Mouse (Mus musculus) forebrain, postnatal 0 days (tissue): ENCODE measurements at regions not wholly inside any gene's neighbourhood (a gene's known extent, or its start where the extent isn't known, plus 50 kb on each side); places are given as distances from the start of the nearest gene placed in this dataset.

ENCODE experiments used
- ATAC-seq: fragments of 200-750 bp; cut with Nextera tagmentation; 2 replicates; pipeline ENCODE4 v1.8.0; 2017; ENCODE audit warnings: mild to moderate bottlenecking, moderate library complexity
- DNase-seq: peaks from one replicate; pipeline ENCODE4 v3.0.0-alpha.2; 2015
- H3K27ac ChIP-seq: fragments of 300-500 bp; sonication (generic); 2 replicates; pipeline ENCODE4 v1.5.1; 2014; ENCODE audit warnings: low read depth, mild to moderate bottlenecking, antibody characterized with exemption, low read length, moderate library complexity, mixed read lengths
- H3K27me3 ChIP-seq: fragments of 300-500 bp; sonication (generic); 2 replicates; pipeline ENCODE4 v1.6.1; 2014; ENCODE audit warnings: mild to moderate bottlenecking, low read length, mixed read lengths; ENCODE audit not compliant: insufficient read depth
- H3K36me3 ChIP-seq: fragments of 300-500 bp; sonication (generic); 2 replicates; pipeline ENCODE4 v1.6.1; 2014; ENCODE audit warnings: mild to moderate bottlenecking, moderate library complexity; ENCODE audit not compliant: insufficient read depth
- H3K4me1 ChIP-seq: fragments of 300-500 bp; sonication (generic); 2 replicates; pipeline ENCODE4 v1.6.1; 2014; ENCODE audit warnings: antibody characterized with exemption; ENCODE audit not compliant: insufficient read depth
- H3K4me2 ChIP-seq: fragments of 300-500 bp; sonication (generic); 2 replicates; pipeline ENCODE4 v1.6.1; 2014; ENCODE audit warnings: low read depth, mild to moderate bottlenecking, moderate library complexity
- H3K4me3 ChIP-seq: fragments of 300-500 bp; sonication (generic); 2 replicates; pipeline ENCODE4 v1.5.1; 2014; ENCODE audit warnings: low read depth, low read length, mixed read lengths
- H3K9ac ChIP-seq: fragments of 300-500 bp; sonication (generic); 2 replicates; pipeline ENCODE4 v1.6.1; 2014; ENCODE audit warnings: mild to moderate bottlenecking
- H3K9me3 ChIP-seq: fragments of 300-500 bp; sonication (generic); 2 replicates; pipeline ENCODE4 v1.6.1; 2016; ENCODE audit warnings: low read length
- CTCF ChIP-seq: sonication (generic); IDR thresholded peaks from 2 replicates; pipeline ENCODE4 v1.5.1; 2016; ENCODE audit warnings: antibody characterized with exemption, control low read depth, low read depth
- WGBS: fragments of 180-500 bp; shearing (Covaris S2); extraction: QIAGEN DNeasy Blood & Tissue Kit; methylation state at CpG from one replicate; pipeline ENCODE4 v1.1.7; 2014; 5-methylcytosine and 5-hydroxymethylcytosine counted together

DNA sequence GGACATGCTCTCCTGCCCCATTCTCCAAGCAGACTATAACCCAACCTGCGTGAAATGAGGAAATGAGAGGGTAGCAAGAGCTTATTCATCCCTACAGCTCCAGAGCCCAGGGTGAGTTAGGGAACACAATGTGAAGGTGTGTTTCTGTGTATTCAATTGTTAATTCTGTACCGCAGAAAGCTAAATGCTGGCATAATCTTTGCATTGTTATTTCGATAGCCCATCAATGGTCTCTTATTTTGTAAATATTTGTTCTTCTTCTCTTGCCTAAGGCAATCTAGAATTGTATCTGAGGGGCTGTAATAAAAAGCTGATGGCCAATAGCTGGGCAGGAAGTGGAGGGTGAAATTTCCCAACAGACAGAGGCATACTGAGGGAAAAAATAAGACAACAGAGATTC, 247.6 kb upstream of the Wscd1 start:
- 76% methylated on average over 3 of the region's 3 CpGs for WGBS
- Histone ChIP-seq H3K9me3 (no peaks in the 10 kb centered on the region), H3K4me1 (peaks cover 5% of the 10 kb centered on the region; the same call in 1 of the 2 replicates), H3K4me2 (no peak overlapping the region), H3K9ac (no peak overlapping the region), H3K36me3 (no peaks in the 10 kb centered on the region), H3K27ac (no peak overlapping the region), H3K4me3 (no peak overlapping the region), H3K27me3 (no peaks in the 10 kb centered on the region)
- DNase-seq = no peak
- no peak for ATAC-seq
- no peak for TF ChIP-seq CTCF

- ATAC-seq = peak; percentile 73; the same call in 1 of the 2 replicates
- TF ChIP-seq CTCF = no peak
- Histone ChIP-seq H3K27me3 (no peaks in the 10 kb centered on the region), H3K4me3 (no peak overlapping the region), H3K9me3 (no peaks in the 10 kb centered on the region), H3K4me1 (no peaks in the 10 kb centered on the region), H3K36me3 (no peaks in the 10 kb centered on the region), H3K4me2 (no peak overlapping the region), H3K9ac (no peak overlapping the region), H3K27ac (peak overlapping the region; percentile 59)
- 62% methylated on average over 15 of the region's 15 CpGs for WGBS
- DNase-seq = peak; percentile 33
Measured at GRCm38 (mm10) chr11:71512271-71513066, 237.3 kb upstream of the Wscd1 start.

GRCm38 (mm10) chr11:71513067-71513350, 236.7 kb upstream of the Wscd1 start:
- H3K27ac ChIP-seq = peak overlapping the region; percentile 59; the same call in 1 of the 2 replicates
- no peak for TF ChIP-seq CTCF
- no peak for ATAC-seq
- H3K4me1 ChIP-seq = no peaks in the 10 kb centered on the region
- no peak overlapping the region for H3K4me2 ChIP-seq
- no peak overlapping the region for H3K9ac ChIP-seq
- H3K36me3 ChIP-seq = no peaks in the 10 kb centered on the region
- no peaks in the 10 kb centered on the region for H3K9me3 ChIP-seq
- H3K4me3 ChIP-seq = no peak overlapping the region
- WGBS = 78% methylated on average over 3 of the region's 3 CpGs
- no peaks in the 10 kb centered on the region for H3K27me3 ChIP-seq
- DNase-seq = no peak

DNA sequence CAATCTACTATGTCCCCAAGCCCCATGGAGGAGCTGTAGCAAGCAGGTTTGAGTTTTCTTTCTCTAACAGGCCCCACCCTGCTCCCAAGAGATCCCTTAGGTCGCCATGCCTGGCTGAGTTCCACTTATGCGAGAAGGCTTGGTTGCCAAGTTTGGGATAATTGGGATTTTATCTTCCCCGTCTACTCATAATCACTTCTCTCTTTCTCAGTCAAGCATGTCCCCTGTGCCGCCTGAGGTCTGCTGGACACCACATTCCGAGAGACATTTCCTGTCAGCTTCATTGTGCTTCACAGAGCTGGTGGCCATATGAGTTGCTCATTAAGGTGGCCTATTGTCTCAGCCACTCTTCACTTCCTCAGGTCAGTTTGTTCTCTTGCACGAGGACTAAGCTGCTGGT, 234.5 kb upstream of the Wscd1 start:
- WGBS = 25% methylated on average over 6 of the region's 6 CpGs
- H3K4me3 ChIP-seq = no peak overlapping the region
- TF ChIP-seq CTCF = no peak
- no peak for DNase-seq
- H3K27me3 ChIP-seq = no peaks in the 10 kb centered on the region
- H3K4me2 ChIP-seq = no peak overlapping the region
- no peaks in the 10 kb centered on the region for H3K9me3 ChIP-seq
- H3K27ac ChIP-seq = no peak overlapping the region
- H3K9ac ChIP-seq = no peak overlapping the region
- no peak for ATAC-seq
- H3K4me1 ChIP-seq = no peaks in the 10 kb centered on the region
- no peaks in the 10 kb centered on the region for H3K36me3 ChIP-seq

GRCm38 (mm10) chr11:71517377-71517776, 232.3 kb upstream of the Wscd1 start:
- Histone ChIP-seq H3K27ac (no peak overlapping the region), H3K4me3 (no peak overlapping the region), H3K36me3 (no peaks in the 10 kb centered on the region), H3K27me3 (no peaks in the 10 kb centered on the region), H3K4me2 (no peak overlapping the region), H3K9me3 (no peaks in the 10 kb centered on the region), H3K4me1 (no peaks in the 10 kb centered on the region), H3K9ac (no peak overlapping the region)
- TF ChIP-seq CTCF = no peak
- ATAC-seq (peak; percentile 51), DNase-seq (no peak)
- 22% methylated on average over 5 of the region's 5 CpGs for WGBS

GRCm38 (mm10) chr11:71527691-71528090, 222.0 kb upstream of the Wscd1 start:
- no peaks in the 10 kb centered on the region for H3K27me3 ChIP-seq
- H3K4me1 ChIP-seq = no peaks in the 10 kb centered on the region
- no peak overlapping the region for H3K4me2 ChIP-seq
- WGBS = 49% methylated on average over 2 of the region's 2 CpGs
- H3K9me3 ChIP-seq = no peaks in the 10 kb centered on the region
- no peak overlapping the region for H3K4me3 ChIP-seq
- no peak overlapping the region for H3K9ac ChIP-seq
- no peak for DNase-seq
- no peak for TF ChIP-seq CTCF
- H3K27ac ChIP-seq = no peak overlapping the region
- no peak for ATAC-seq
- no peaks in the 10 kb centered on the region for H3K36me3 ChIP-seq

GRCm38 (mm10) chr11:71528588-71528987, 221.1 kb upstream of the Wscd1 start:
- no peak for ATAC-seq
- no peak for TF ChIP-seq CTCF
- 94% methylated on average over 4 of the region's 4 CpGs for WGBS

More at GRCm38 (mm10) chr11:71528588-71528987, 221.1 kb upstream of the Wscd1 start:
- Histone ChIP-seq H3K27me3 (no peaks in the 10 kb centered on the region), H3K9me3 (no peaks in the 10 kb centered on the region), H3K4me1 (no peaks in the 10 kb centered on the region), H3K36me3 (no peaks in the 10 kb centered on the region), H3K4me3 (no peak overlapping the region), H3K9ac (no peak overlapping the region), H3K4me2 (no peak overlapping the region), H3K27ac (no peak overlapping the region)
- DNase-seq = no peak
